Mouse (Mus musculus) embryonic fibroblast, embryonic 13.5 days (primary cell): ENCODE data around the gene Fblim1. TPM values are rescaled to one million over a fixed set of nuclear protein-coding genes. Genes with fewer than 3 reads are reported as not detected.
A peak's percentile ranks its signal among the peaks of the same experiment; 100 is the strongest.

ENCODE experiments used
- H3K27ac ChIP-seq: 2 replicates; pipeline ENCODE4 v1.5.1; 2012; ENCODE audit warnings: low read length, control low read depth, inconsistent platforms; ENCODE audit not compliant: insufficient read depth
- H3K4me1 ChIP-seq: 2 replicates; pipeline ENCODE4 v1.6.1; 2011; ENCODE audit warnings: low read length; ENCODE audit not compliant: control insufficient read depth, insufficient read depth
- H3K4me3 ChIP-seq: 2 replicates; pipeline ENCODE4 v1.5.1; 2011; ENCODE audit warnings: mild to moderate bottlenecking, control low read depth, low read length; ENCODE audit not compliant: insufficient read depth
- CTCF ChIP-seq: IDR thresholded peaks from 2 replicates; pipeline ENCODE4 v1.5.1; 2011; ENCODE audit warnings: mild to moderate bottlenecking, control low read depth, low read length, moderate library complexity, borderline replicate concordance; ENCODE audit not compliant: insufficient read depth
- POLR2A ChIP-seq: IDR thresholded peaks from 2 replicates; pipeline ENCODE4 v1.6.1; 2011; ENCODE audit warnings: low read depth, mild to moderate bottlenecking, control low read depth, low read length, moderate library complexity
- polyA plus RNA-seq: library from polyadenylated mRNA; stranded (reverse); fragments of >200 nt; gene quantifications from 2 replicates; pipeline ENCODE4 v1.2.4, GENCODE M21; 2011; ENCODE audit warnings: low read depth; ENCODE audit not compliant: missing spikeins, insufficient read length

The Fblim1 gene
- polyA plus RNA-seq, 1 experiment: 72.4 TPM

GRCm38 (mm10) chr4:141578833-141579232, 27.1 kb downstream of the Fblim1 start:
- H3K4me3 ChIP-seq: no peak overlapping the region
- TF ChIP-seq POLR2A: no peak
- TF ChIP-seq CTCF: no peak
- no peak overlapping the region for H3K27ac ChIP-seq

GRCm38 (mm10) chr4:141576877-141577276, 29.0 kb downstream of the Fblim1 start:
- peak; percentile 24; the same call in 1 of the 2 replicates for TF ChIP-seq CTCF
- TF ChIP-seq POLR2A: no peak
- H3K27ac ChIP-seq: no peak overlapping the region
- no peak overlapping the region for H3K4me3 ChIP-seq
- H3K4me1 ChIP-seq: peaks cover 17% of the 10 kb centered on the region

More at GRCm38 (mm10) chr4:141578833-141579232, 27.1 kb downstream of the Fblim1 start:
- peaks cover 6% of the 10 kb centered on the region for H3K4me1 ChIP-seq

- peaks cover 17% of the 10 kb centered on the region for H3K4me1 ChIP-seq
- TF ChIP-seq CTCF (no peak), POLR2A (no peak)
- H3K27ac ChIP-seq: no peak overlapping the region
- no peak overlapping the region for H3K4me3 ChIP-seq
Observed at GRCm38 (mm10) chr4:141576404-141576803, 29.5 kb downstream of the Fblim1 start.

GRCm38 (mm10) chr4:141574789-141575702, 30.9 kb downstream of the Fblim1 start:
- Histone ChIP-seq H3K4me3 (no peak overlapping the region), H3K4me1 (peaks cover 17% of the 10 kb centered on the region), H3K27ac (no peak overlapping the region; the same call in 1 of the 2 replicates)
- TF ChIP-seq CTCF (peak; percentile 94), POLR2A (no peak)

- Histone ChIP-seq H3K4me1 (peaks cover 17% of the 10 kb centered on the region), H3K4me3 (no peak overlapping the region), H3K27ac (peak overlapping the region; percentile 35)
- TF ChIP-seq CTCF: no peak
Observed at GRCm38 (mm10) chr4:141573359-141573966, 32.4 kb downstream of the Fblim1 start.

GRCm38 (mm10) chr4:141572668-141573358, 33.1 kb downstream of the Fblim1 start:
- H3K4me1 ChIP-seq: peaks cover 17% of the 10 kb centered on the region
- TF ChIP-seq CTCF (no peak), POLR2A (no peak)
- H3K27ac ChIP-seq: peak overlapping the region; percentile 32
- no peak overlapping the region for H3K4me3 ChIP-seq

GRCm38 (mm10) chr4:141571934-141572333, 34.0 kb downstream of the Fblim1 start:
- no peak overlapping the region for H3K4me3 ChIP-seq
- no peak overlapping the region for H3K27ac ChIP-seq
- TF ChIP-seq CTCF: no peak
- TF ChIP-seq POLR2A: no peak
- H3K4me1 ChIP-seq: peaks cover 17% of the 10 kb centered on the region

- H3K27ac ChIP-seq: no peak overlapping the region
- H3K4me3 ChIP-seq: no peak overlapping the region
- H3K4me1 ChIP-seq: peaks cover 17% of the 10 kb centered on the region
- TF ChIP-seq CTCF (no peak), POLR2A (no peak)
Observed at GRCm38 (mm10) chr4:141571337-141571739, 34.6 kb downstream of the Fblim1 start.

GRCm38 (mm10) chr4:141570821-141571220, 35.1 kb downstream of the Fblim1 start:
- peaks cover 17% of the 10 kb centered on the region for H3K4me1 ChIP-seq

GRCm38 (mm10) chr4:141570004-141570403, 35.9 kb downstream of the Fblim1 start:
- Histone ChIP-seq H3K27ac (no peak overlapping the region), H3K4me1 (peaks cover 14% of the 10 kb centered on the region), H3K4me3 (no peak overlapping the region)
- TF ChIP-seq CTCF (no peak), POLR2A (no peak)

More at GRCm38 (mm10) chr4:141570821-141571220, 35.1 kb downstream of the Fblim1 start:
- no peak overlapping the region for H3K27ac ChIP-seq
- no peak for TF ChIP-seq CTCF
- TF ChIP-seq POLR2A: no peak
- no peak overlapping the region for H3K4me3 ChIP-seq
